Mouse (Mus musculus) small intestine, adult 2 months (tissue): ENCODE measurements around the gene Mvb12b. TPM values are rescaled to one million over a fixed set of nuclear protein-coding genes. Genes with fewer than 3 reads are reported as not detected.
"Not testable (repeated sequence)": the region's sequence is repeated elsewhere in the genome, so short reads cannot be mapped to it uniquely, and the experiment has no call there.

Experiments
- H3K27ac ChIP-seq: fragments of 200-500 bp; 2 replicates; pipeline ENCODE4 v1.5.1; 2012; ENCODE audit warnings: low read depth, low read length, control low read depth, inconsistent platforms; ENCODE audit not compliant: insufficient read depth
- H3K27me3 ChIP-seq: fragments of 200-500 bp; 2 replicates; pipeline ENCODE4 v1.6.1; 2012; ENCODE audit warnings: mild to moderate bottlenecking, moderate library complexity, low read length, inconsistent platforms; ENCODE audit not compliant: control insufficient read depth, insufficient read depth
- H3K36me3 ChIP-seq: fragments of 200-500 bp; 2 replicates; pipeline ENCODE4 v1.6.1; 2012; ENCODE audit warnings: mild to moderate bottlenecking, low read length, control low read depth, inconsistent platforms; ENCODE audit not compliant: control insufficient read depth, insufficient read depth
- H3K4me1 ChIP-seq: fragments of 200-500 bp; 2 replicates; pipeline ENCODE4 v1.6.1; 2012; ENCODE audit warnings: low read length, inconsistent platforms, mixed read lengths; ENCODE audit not compliant: control insufficient read depth, insufficient read depth, insufficient read length
- H3K4me3 ChIP-seq: fragments of 200-500 bp; 2 replicates; pipeline ENCODE4 v1.5.1; 2012; ENCODE audit warnings: low read depth, mild to moderate bottlenecking, control low read depth, inconsistent platforms, low read length, moderate library complexity
- CTCF ChIP-seq: fragments of 200-500 bp; IDR thresholded peaks from 2 replicates; pipeline ENCODE4 v1.5.1; 2012; ENCODE audit warnings: low read depth, mild to moderate bottlenecking, control low read depth, inconsistent platforms, low read length, moderate library complexity, mixed read lengths; ENCODE audit not compliant: insufficient replicate concordance, insufficient read length; ENCODE audit errors: extremely low read depth
- POLR2A ChIP-seq: fragments of 200-500 bp; IDR thresholded peaks from 2 replicates; pipeline ENCODE4 v1.6.1; 2012; ENCODE audit warnings: low read depth, mild to moderate bottlenecking, control low read depth, inconsistent platforms, low read length, moderate library complexity
- WGBS: fragments of 180-500 bp; shearing (Covaris S2); methylation state at CpG from one replicate; pipeline ENCODE4 v1.1.7; 2018; 5-methylcytosine and 5-hydroxymethylcytosine counted together
- polyA plus RNA-seq: library from polyadenylated mRNA; depleted of rRNA; stranded (reverse); fragments of >200 nt; gene quantifications from 2 replicates; pipeline ENCODE4 v1.2.3, GENCODE M21; 2012

Gene Mvb12b
- polyA plus RNA-seq, 1 experiment = 7.9 TPM

GRCm38 (mm10) chr2:33919934-33920615, 32.3 kb upstream of the Mvb12b start:
- Histone ChIP-seq H3K4me1 (no peaks in the 10 kb centered on the region), H3K4me3 (no peak overlapping the region), H3K27ac (no peak overlapping the region), H3K36me3 (no peaks in the 10 kb centered on the region), H3K27me3 (no peaks in the 10 kb centered on the region)
- TF ChIP-seq CTCF (no peak), POLR2A (no peak)
- WGBS = 24% methylated on average over 22 of the region's 22 CpGs

- H3K4me1 ChIP-seq = no peaks in the 10 kb centered on the region
- no peak for TF ChIP-seq CTCF
- no peak for TF ChIP-seq POLR2A
- no peaks in the 10 kb centered on the region for H3K27me3 ChIP-seq
- 73% methylated on average over 3 of the region's 3 CpGs for WGBS
- H3K36me3 ChIP-seq = no peaks in the 10 kb centered on the region
- no peak overlapping the region for H3K4me3 ChIP-seq
- H3K27ac ChIP-seq = no peak overlapping the region
Observed at GRCm38 (mm10) chr2:33918824-33919223, 31.1 kb upstream of the Mvb12b start.

- no peak overlapping the region for H3K27ac ChIP-seq
- TF ChIP-seq CTCF (peak; percentile 62; the same call in 1 of the 2 replicates), POLR2A (no peak)
- H3K4me3 ChIP-seq = no peak overlapping the region
- H3K36me3 ChIP-seq = no peaks in the 10 kb centered on the region
- 67% methylated on average over 6 of the region's 6 CpGs for WGBS
- no peaks in the 10 kb centered on the region for H3K27me3 ChIP-seq
- no peaks in the 10 kb centered on the region for H3K4me1 ChIP-seq
Observed at GRCm38 (mm10) chr2:33918318-33918717, 30.6 kb upstream of the Mvb12b start.

- no peaks in the 10 kb centered on the region for H3K4me1 ChIP-seq
- no peak overlapping the region for H3K27ac ChIP-seq
- H3K27me3 ChIP-seq = no peaks in the 10 kb centered on the region
- H3K4me3 ChIP-seq = no peak overlapping the region
- no peaks in the 10 kb centered on the region for H3K36me3 ChIP-seq
- no peak for TF ChIP-seq POLR2A
- TF ChIP-seq CTCF = no peak
- WGBS = 70% methylated on average over 11 of the region's 11 CpGs
Observed at GRCm38 (mm10) chr2:33916603-33917002, 28.9 kb upstream of the Mvb12b start.

GRCm38 (mm10) chr2:33914998-33915397, 27.3 kb upstream of the Mvb12b start:
- 67% methylated on average over 8 of the region's 8 CpGs for WGBS
- H3K27me3 ChIP-seq = no peaks in the 10 kb centered on the region
- TF ChIP-seq POLR2A (no peak), CTCF (no peak)
- H3K4me3 ChIP-seq = no peak overlapping the region
- no peaks in the 10 kb centered on the region for H3K36me3 ChIP-seq
- H3K27ac ChIP-seq = no peak overlapping the region
- H3K4me1 ChIP-seq = no peaks in the 10 kb centered on the region

- Histone ChIP-seq H3K4me1 (no peaks in the 10 kb centered on the region), H3K27me3 (no peaks in the 10 kb centered on the region), H3K4me3 (no peak overlapping the region), H3K36me3 (no peaks in the 10 kb centered on the region), H3K27ac (no peak overlapping the region)
- TF ChIP-seq CTCF (no peak), POLR2A (no peak)
- 45% methylated on average over 3 of the region's 3 CpGs for WGBS
Observed at GRCm38 (mm10) chr2:33914334-33914733, 26.6 kb upstream of the Mvb12b start.

- not testable (repeated sequence) for H3K36me3 ChIP-seq, H3K4me1 ChIP-seq, H3K4me3 ChIP-seq, H3K27ac ChIP-seq, H3K27me3 ChIP-seq
- WGBS = 48% methylated on average over 1 of the region's 1 CpGs
Observed at GRCm38 (mm10) chr2:33913598-33913997, 25.9 kb upstream of the Mvb12b start.
